Mouse (Mus musculus) T-cell, adult 66 days (primary cell): ENCODE measurements around the gene A930017K11Rik. TPM values are rescaled to one million over a fixed set of nuclear protein-coding genes. Genes with fewer than 3 reads are reported as not detected.

Experiments used
- total RNA-seq, 2 experiments: library from RNA; stranded (reverse); gene quantifications; 3 replicates in 1 of 2; 4 replicates in 1 of 2; pipeline ENCODE4 v1.2.4; 2023

A930017K11Rik gene
- under 1 TPM in 1 of 2 experiments, not detected in 1; 0.30 TPM for total RNA-seq

DNA sequence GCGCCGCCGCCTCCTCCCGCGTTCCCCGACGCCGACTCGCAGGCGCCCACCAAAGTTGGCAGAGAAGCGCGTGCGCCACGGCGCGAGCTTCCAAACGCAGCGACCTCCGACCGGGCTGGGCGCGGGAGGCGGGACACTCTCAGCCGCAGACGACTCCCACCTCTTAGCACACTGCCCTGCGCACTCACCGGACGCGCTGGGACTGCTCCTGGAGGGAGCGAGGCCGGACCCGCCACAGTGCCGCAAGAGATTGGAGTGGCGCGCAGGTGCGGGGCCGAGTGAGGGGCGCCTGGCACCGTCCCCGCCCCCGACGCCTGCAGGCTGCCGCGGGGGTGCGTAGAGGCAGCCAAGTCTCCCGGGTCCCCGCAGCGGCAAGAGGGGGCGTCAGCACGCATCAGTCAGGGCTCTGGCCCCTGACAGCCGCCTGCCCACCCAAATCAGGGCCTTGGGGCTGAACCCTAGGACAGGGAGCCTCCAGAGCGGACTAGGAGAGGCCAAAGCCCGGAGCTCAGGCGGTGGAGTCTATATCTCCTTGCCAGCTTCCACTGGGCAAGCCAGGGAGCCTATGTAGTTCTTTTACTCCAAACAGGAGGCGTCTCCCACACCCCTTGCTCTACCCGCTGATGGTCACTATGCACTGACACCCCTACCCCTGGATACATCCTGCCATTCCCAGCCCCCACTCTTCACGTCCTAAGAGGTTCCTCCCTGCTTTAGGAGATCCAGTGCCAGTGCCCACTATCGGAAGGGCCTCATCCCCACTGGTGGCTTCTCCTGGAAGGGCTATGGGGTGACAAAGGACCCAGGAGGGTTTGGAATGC is at the start of gene A930017K11Rik:
A930017K11Rik (minus strand) TSS at position 763 of the 821 bp plus-strand sequence.

DNA sequence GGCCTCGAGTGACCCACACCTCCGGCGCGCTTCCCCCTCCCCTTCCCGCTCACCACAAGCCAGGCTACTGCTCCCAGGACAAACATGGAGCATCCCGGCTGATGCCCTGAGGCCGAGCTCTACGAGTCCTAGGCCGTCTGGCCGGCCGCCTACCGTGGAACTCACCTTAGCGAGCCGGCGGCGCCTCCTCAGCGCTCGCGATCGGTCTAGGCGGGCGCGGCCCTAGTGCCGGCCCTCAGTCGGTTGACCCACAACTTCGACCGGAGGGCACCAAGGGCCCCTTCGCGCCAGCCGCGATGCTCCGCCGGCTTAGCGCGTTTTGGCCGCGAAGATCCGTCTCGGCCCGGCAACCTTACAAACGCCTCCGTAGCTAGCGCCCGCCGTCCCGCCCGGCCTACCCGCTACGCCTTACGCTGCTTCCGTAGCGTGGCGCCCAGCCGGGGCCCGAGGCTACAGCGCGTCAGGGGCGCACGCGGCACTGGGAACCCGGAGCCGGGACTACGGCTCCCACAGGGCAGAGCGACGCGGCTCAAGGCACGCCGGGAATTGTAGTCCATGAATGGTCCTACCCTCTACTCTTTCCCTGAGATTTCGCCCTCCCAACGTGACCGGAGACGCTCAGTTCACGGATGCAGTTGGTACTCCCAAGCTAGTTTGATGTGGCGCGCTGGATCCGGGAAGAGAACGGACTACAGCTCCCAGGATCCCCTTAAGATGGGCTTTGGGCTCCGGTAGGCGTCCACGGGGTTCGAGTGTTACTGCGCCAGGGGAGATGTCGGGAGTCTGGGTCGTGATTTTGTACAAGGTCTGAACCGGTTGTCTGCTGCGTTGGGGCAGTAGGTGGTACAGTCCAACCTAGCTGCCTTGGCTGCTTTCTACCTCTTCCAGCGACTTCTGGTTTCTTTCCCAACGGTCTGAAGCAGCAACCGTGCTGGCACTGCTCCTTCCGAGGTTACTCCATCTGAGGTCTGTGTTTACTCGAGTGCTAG is 33.2 kb upstream of the A930017K11Rik start, which contains the start of gene Capn15:
Capn15 (minus strand) TSS at position 491 of the 989 bp plus-strand sequence.

DNA sequence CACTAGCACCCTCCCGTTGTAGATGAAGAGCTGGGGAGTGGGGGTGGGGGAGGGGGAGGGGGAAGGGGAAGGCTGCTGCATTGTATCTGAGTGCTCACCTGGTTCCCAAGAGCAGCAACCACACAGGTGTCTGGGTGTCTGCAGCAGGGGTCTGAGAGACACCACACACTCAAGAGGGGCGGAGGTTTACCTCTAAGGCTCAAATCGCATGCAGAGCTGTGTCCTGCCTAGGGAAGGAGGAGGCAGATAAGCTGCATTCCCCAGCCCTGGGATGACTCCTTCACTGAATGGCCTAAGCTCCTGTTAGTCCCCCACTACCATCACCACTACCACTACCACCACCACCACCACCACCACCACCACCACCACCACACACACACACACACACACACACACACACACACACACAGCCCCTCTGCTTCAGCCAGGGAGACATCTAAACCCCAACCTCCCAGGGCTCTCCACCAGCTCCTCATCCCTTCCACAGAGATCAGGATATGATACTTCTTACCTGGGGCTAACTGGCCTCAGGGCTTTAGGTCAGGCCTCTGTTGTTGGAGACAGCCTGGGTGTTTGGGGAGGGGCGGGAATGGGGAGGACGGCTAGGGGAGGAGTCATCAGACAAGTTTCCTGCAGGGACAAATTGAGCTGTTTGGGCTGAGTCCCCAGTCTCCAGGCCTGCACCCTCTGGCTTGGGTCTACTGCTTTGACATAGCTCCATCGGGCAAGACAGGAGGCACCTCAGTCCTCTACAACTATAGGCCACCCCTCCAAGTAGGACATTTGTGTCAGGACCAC is 7.8 kb downstream of the A930017K11Rik start, which contains the start of the genes Pigq and Nhlrc4:
Pigq (minus strand) TSS at position 571 of the 798 bp plus-strand sequence.
Nhlrc4 (minus strand) TSS at position 596 of the 798 bp plus-strand sequence.

DNA sequence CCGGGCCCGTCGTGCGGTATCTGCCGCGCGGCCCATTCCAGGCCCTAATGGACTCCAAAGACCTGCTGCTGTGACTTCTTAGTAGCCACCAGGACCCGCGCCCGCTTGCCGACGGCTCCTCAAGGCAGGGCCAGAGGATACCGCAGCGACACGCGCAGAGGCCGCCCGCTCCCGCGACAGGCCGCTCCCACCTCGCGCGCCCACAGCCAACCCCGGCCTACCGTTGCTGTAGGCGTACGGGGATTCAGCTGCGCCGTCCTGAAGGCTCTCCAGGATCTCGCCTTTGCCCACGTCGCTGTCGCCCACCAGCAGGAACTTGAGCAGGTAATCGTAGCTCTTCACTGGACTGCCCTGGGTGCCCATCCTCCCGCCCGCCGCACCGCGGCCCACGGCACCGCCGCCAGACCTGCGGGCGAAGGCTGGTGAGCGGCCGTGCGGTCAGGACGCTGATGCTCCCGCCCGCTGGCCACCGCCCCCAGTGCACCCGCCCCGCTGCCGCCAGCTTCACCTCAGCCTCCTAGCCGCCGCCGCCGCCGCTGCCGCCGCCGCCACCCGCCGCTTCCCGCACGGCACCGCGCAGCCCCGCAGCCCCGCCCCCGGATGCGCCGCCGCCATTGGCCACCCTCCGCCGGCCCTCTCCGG is 33.1 kb downstream of the A930017K11Rik start, which contains the start of gene Rab40c:
Rab40c (minus strand) TSS at position 584 of the 642 bp plus-strand sequence.

Other genes starting within 250 kb of the A930017K11Rik start
- gene Gng13, start 235.4 kb downstream of the A930017K11Rik start, total RNA-seq = not detected
- gene Chtf18, start 225.1 kb downstream of the A930017K11Rik start, total RNA-seq = 10 to 100 TPM in 1 of 2 experiments, 1 to 10 TPM in 1; 5.1 to 12.6 TPM
- 1 to 10 TPM; 4.6 to 8.0 TPM for gene Rpusd1, start 224.9 kb downstream of the A930017K11Rik start, total RNA-seq
- gene Mslnl, start 216.5 kb downstream of the A930017K11Rik start, total RNA-seq = under 1 TPM in 1 of 2 experiments, not detected in 1; 0.26 TPM
- gene Msln, start 198.2 kb downstream of the A930017K11Rik start, total RNA-seq = 1 to 10 TPM in 1 of 2 experiments, not detected in 1; 1.1 TPM
- 10 to 100 TPM; 25.4 to 27.9 TPM for gene Narfl, start 178.8 kb downstream of the A930017K11Rik start, total RNA-seq
- gene Haghl, start 166.9 kb downstream of the A930017K11Rik start, total RNA-seq = 10 to 100 TPM; 22.7 to 27.1 TPM
- gene Ccdc78, start 166.0 kb downstream of the A930017K11Rik start, total RNA-seq = not detected
- 10 to 100 TPM; 47.6 to 58.9 TPM for gene Fam173a, start 159.7 kb downstream of the A930017K11Rik start, total RNA-seq
- gene AC134908.4, start 156.9 kb downstream of the A930017K11Rik start, total RNA-seq = not detected
- gene Metrn, start 155.4 kb downstream of the A930017K11Rik start, total RNA-seq = 10 to 100 TPM; 24.8 to 31.6 TPM
- gene Fbxl16, start 143.5 kb downstream of the A930017K11Rik start, total RNA-seq = not detected
- gene Wdr24, start 128.9 kb downstream of the A930017K11Rik start, total RNA-seq = 10 to 100 TPM; 25.3 to 25.7 TPM
- 10 to 100 TPM; 32.3 to 42.2 TPM for gene Jmjd8, start 123.7 kb downstream of the A930017K11Rik start, total RNA-seq
- 10 to 100 TPM; 70.1 to 73.0 TPM for gene Stub1, start 119.2 kb downstream of the A930017K11Rik start, total RNA-seq
- gene Rhbdl1, start 115.3 kb downstream of the A930017K11Rik start, total RNA-seq = 10 to 100 TPM in 1 of 2 experiments, 1 to 10 TPM in 1; 8.1 to 15.2 TPM
- 10 to 100 TPM in 1 of 2 experiments, 1 to 10 TPM in 1; 9.3 to 10.8 TPM for gene Gm20683, start 110.8 kb downstream of the A930017K11Rik start, total RNA-seq
- gene Rhot2, start 107.7 kb downstream of the A930017K11Rik start, total RNA-seq = 10 to 100 TPM; 89.1 to 99.3 TPM
- gene Wdr90, start 91.1 kb downstream of the A930017K11Rik start, total RNA-seq = 10 to 100 TPM; 29.0 to 41.5 TPM
- 1 to 10 TPM; 2.4 to 9.4 TPM for gene Mcrip2, start 83.8 kb downstream of the A930017K11Rik start, total RNA-seq
- 10 to 100 TPM; 32.9 to 37.5 TPM for gene Mettl26, start 77.5 kb downstream of the A930017K11Rik start, total RNA-seq
- gene Wfikkn1, start 71.7 kb downstream of the A930017K11Rik start, total RNA-seq = 1 to 10 TPM; 9.2 to 9.6 TPM
- gene Rab40c, start 32.8 kb downstream of the A930017K11Rik start, total RNA-seq = 10 to 100 TPM; 23.7 to 24.5 TPM
- 10 to 100 TPM; 55.2 to 64.8 TPM for gene Pigq, start 7.6 kb downstream of the A930017K11Rik start, total RNA-seq
- gene Nhlrc4, start 7.6 kb downstream of the A930017K11Rik start, total RNA-seq = not detected
- gene Capn15, start 33.2 kb upstream of the A930017K11Rik start, total RNA-seq = 10 to 100 TPM; 38.7 to 39.4 TPM
- 10 to 100 TPM; 18.3 to 22.2 TPM for gene Rab11fip3, start 117.0 kb upstream of the A930017K11Rik start, total RNA-seq
- gene Decr2, start 137.8 kb upstream of the A930017K11Rik start, total RNA-seq = 1 to 10 TPM; 6.5 TPM
- 1 to 10 TPM; 4.8 to 6.3 TPM for gene Nme4, start 143.0 kb upstream of the A930017K11Rik start, total RNA-seq
- 10 to 100 TPM; 24.5 to 24.7 TPM for gene Tmem8, start 160.7 kb upstream of the A930017K11Rik start, total RNA-seq
- gene Mrpl28, start 170.9 kb upstream of the A930017K11Rik start, total RNA-seq = 10 to 100 TPM; 44.7 to 46.7 TPM
- 100 to 1,000 TPM; 104 to 111 TPM for gene Axin1, start 186.1 kb upstream of the A930017K11Rik start, total RNA-seq
- not detected for gene Pdia2, start 246.5 kb upstream of the A930017K11Rik start, total RNA-seq